Mouse (Mus musculus) neural tube, embryonic 11.5 days (tissue): ENCODE results near the gene Zfhx3. TPM values are rescaled to one million over a fixed set of nuclear protein-coding genes. Genes with fewer than 3 reads are reported as not detected.

Experiments used
- ATAC-seq: fragments of 200-750 bp; cut with Nextera tagmentation; 2 replicates; pipeline ENCODE4 v1.8.0; 2017; ENCODE audit warnings: moderate number of reproducible peaks, mild to moderate bottlenecking, moderate TSS enrichment, moderate library complexity; ENCODE audit not compliant: insufficient read depth, low FRiP score, low TSS enrichment
- DNase-seq: peaks from one replicate; pipeline ENCODE4 v3.0.0-alpha.2; 2015; ENCODE audit warnings: low spot score
- H3K27ac ChIP-seq: fragments of 300-500 bp; sonication (generic); 2 replicates; pipeline ENCODE4 v1.5.1; 2014; ENCODE audit warnings: low read depth, mild to moderate bottlenecking, low read length
- H3K27me3 ChIP-seq: fragments of 300-500 bp; sonication (generic); 2 replicates; pipeline ENCODE4 v1.6.1; 2014; ENCODE audit warnings: mild to moderate bottlenecking, low read length, mixed read lengths; ENCODE audit not compliant: control insufficient read depth, insufficient read depth
- H3K36me3 ChIP-seq: fragments of 300-500 bp; sonication (generic); 2 replicates; pipeline ENCODE4 v1.6.1; 2014; ENCODE audit warnings: mild to moderate bottlenecking, low read length, moderate library complexity, mixed read lengths; ENCODE audit not compliant: control insufficient read depth, insufficient read depth
- H3K4me1 ChIP-seq: fragments of 300-500 bp; sonication (generic); 2 replicates; pipeline ENCODE4 v1.6.1; 2014; ENCODE audit warnings: low read length, mixed read lengths; ENCODE audit not compliant: control insufficient read depth, insufficient read depth
- H3K4me2 ChIP-seq: fragments of 300-500 bp; sonication (generic); 2 replicates; pipeline ENCODE4 v1.6.1; 2014; ENCODE audit warnings: low read depth, mild to moderate bottlenecking, moderate library complexity
- H3K4me3 ChIP-seq: fragments of 300-500 bp; sonication (generic); 2 replicates; pipeline ENCODE4 v1.5.1; 2014; ENCODE audit warnings: low read depth, low read length
- H3K9ac ChIP-seq: fragments of 300-500 bp; sonication (generic); 2 replicates; pipeline ENCODE4 v1.6.1; 2014; ENCODE audit warnings: mild to moderate bottlenecking, low read length
- H3K9me3 ChIP-seq: fragments of 300-500 bp; sonication (generic); 2 replicates; pipeline ENCODE4 v1.6.1; 2016; ENCODE audit warnings: low read length; ENCODE audit not compliant: control insufficient read depth
- WGBS: fragments of 180-500 bp; shearing (Covaris S2); extraction: QIAGEN DNeasy Blood & Tissue Kit; methylation state at CpG from one replicate; pipeline ENCODE4 v1.1.7; 2014; 5-methylcytosine and 5-hydroxymethylcytosine counted together
- polyA plus RNA-seq: library from polyadenylated mRNA; unstranded; fragments of >200 nt; fragmentation: Nextera tagmentation; extraction: Ambion mirVana; gene quantifications from 2 replicates; pipeline ENCODE4 v1.2.1, GENCODE M21; 2014

Zfhx3 gene
- polyA plus RNA-seq, 1 experiment from 2014 or later = 36.2 TPM

DNA sequence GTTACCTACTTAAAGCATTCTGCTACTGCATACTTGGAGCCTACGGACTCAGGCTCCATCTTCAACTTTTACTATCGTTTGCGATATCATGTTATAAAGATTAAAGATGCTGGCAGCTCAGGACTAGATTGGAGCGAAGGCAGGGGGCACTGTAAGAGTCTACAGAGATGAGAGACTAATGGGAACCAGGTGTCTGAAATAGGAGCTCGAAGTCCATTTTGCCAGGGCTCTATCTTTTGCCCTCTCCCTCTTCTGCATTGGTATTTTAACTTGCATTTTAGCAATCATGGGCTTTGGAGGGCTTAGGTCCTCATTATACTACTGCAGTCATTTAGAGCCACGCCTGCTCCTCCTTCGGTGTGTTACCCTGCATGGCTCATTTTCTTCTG, 1035.9 kb downstream of the Zfhx3 start:
- Histone ChIP-seq H3K27me3 (no peaks in the 10 kb centered on the region), H3K4me2 (no peak overlapping the region), H3K9ac (no peak overlapping the region), H3K4me3 (no peak overlapping the region), H3K36me3 (no peaks in the 10 kb centered on the region), H3K27ac (no peak overlapping the region), H3K4me1 (no peaks in the 10 kb centered on the region), H3K9me3 (0 out of 2 replicates have a peak, but pooled peaks cover 2% of the 10 kb centered on the region)
- 70% methylated on average over 7 of the region's 7 CpGs for WGBS
- DNase-seq (no peak), ATAC-seq (no peak)

DNA sequence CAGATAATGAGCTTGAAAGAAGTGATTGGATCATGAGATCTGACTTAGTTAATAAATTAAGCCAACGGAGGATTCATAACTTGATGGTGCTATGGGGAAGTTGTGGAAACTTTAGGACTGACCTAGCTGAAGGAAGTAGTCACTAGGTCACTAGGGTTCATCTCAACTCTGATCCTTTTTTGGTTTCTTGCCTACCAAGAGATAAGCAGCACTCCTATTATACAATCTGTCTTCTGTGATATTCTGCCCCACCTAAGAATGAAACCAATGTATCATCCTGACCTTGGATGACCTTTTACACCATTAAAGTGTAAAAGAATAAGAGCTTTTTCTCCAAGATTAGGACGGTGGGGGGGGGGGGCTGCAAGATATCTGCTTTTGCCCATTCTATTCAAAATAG, 1042.5 kb downstream of the Zfhx3 start:
- H3K27ac ChIP-seq = no peak overlapping the region
- no peaks in the 10 kb centered on the region for H3K4me1 ChIP-seq
- no peak for ATAC-seq
- no peak overlapping the region for H3K4me2 ChIP-seq
- H3K36me3 ChIP-seq = no peaks in the 10 kb centered on the region
- 73% methylated on average over 2 of the region's 2 CpGs for WGBS
- H3K9ac ChIP-seq = no peak overlapping the region
- no peak overlapping the region for H3K4me3 ChIP-seq
- H3K27me3 ChIP-seq = no peaks in the 10 kb centered on the region
- DNase-seq = no peak
- 0 out of 2 replicates have a peak, but pooled peaks cover 2% of the 10 kb centered on the region for H3K9me3 ChIP-seq

DNA sequence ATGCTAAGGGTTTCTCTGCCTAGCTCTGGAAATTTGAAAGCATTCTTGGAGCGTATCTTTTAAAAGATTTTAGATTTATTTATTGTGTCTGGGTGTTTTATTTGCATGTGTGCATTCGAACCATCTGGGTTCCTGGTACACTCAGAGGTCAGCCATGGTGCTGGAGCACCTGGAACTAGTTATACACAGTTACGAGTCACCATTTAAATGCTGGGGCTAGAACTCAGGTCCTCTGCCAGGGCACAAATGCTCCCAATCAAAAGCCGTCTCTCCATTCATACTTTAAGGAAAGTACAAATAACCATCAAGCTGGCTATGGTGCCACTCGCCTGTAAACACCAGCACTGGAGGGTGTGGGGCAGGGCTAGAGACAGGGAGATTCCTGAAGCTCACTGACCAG, 1047.4 kb downstream of the Zfhx3 start:
- Histone ChIP-seq H3K9ac (no peak overlapping the region), H3K4me2 (no peak overlapping the region), H3K27ac (no peak overlapping the region), H3K27me3 (no peaks in the 10 kb centered on the region), H3K4me1 (no peaks in the 10 kb centered on the region), H3K4me3 (no peak overlapping the region), H3K9me3 (no peaks in the 10 kb centered on the region), H3K36me3 (no peaks in the 10 kb centered on the region)
- ATAC-seq (no peak), DNase-seq (no peak)
- 75% methylated on average over 5 of the region's 5 CpGs for WGBS

DNA sequence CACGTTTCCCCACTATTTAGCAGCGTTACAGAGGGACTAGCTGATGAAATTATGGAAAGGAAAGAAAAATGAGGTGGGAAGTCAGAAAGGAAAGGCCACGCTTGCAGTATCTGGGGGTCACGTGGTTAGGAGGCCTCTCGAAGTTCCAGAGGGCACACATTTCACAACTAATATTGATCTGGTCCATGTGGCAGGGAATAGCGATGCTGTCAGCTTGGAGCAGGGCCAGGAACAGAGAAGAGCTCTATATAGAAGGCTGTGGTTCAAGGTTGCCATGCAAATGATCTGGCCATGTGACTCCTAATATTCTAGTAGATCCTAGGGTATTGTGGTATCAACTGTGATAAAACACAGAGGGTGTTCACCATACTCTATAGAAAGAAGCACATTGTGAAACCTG, 1048.1 kb downstream of the Zfhx3 start:
- no peak for DNase-seq
- ATAC-seq = no peak

GRCm38 (mm10) chr8:108991395-108991794, 1049.0 kb downstream of the Zfhx3 start:
- Histone ChIP-seq H3K4me2 (no peak overlapping the region), H3K36me3 (no peaks in the 10 kb centered on the region), H3K9me3 (no peaks in the 10 kb centered on the region), H3K4me1 (no peaks in the 10 kb centered on the region), H3K4me3 (no peak overlapping the region), H3K27ac (no peak overlapping the region), H3K9ac (no peak overlapping the region), H3K27me3 (no peaks in the 10 kb centered on the region)
- no peak for DNase-seq
- WGBS = 91% methylated on average over 5 of the region's 5 CpGs
- no peak for ATAC-seq

More for the DNA sequence above, 1048.1 kb downstream of the Zfhx3 start:
- Histone ChIP-seq H3K4me1 (no peaks in the 10 kb centered on the region), H3K27ac (no peak overlapping the region), H3K36me3 (no peaks in the 10 kb centered on the region), H3K4me3 (no peak overlapping the region), H3K4me2 (no peak overlapping the region), H3K9ac (no peak overlapping the region), H3K9me3 (no peaks in the 10 kb centered on the region), H3K27me3 (no peaks in the 10 kb centered on the region)
- WGBS = 87% methylated on average over 6 of the region's 6 CpGs

- Histone ChIP-seq H3K4me3 (no peak overlapping the region), H3K36me3 (no peaks in the 10 kb centered on the region), H3K4me1 (no peaks in the 10 kb centered on the region), H3K9me3 (no peaks in the 10 kb centered on the region), H3K4me2 (no peak overlapping the region), H3K27ac (no peak overlapping the region), H3K27me3 (no peaks in the 10 kb centered on the region), H3K9ac (no peak overlapping the region)
- ATAC-seq = no peak
- 78% methylated on average over 2 of the region's 2 CpGs for WGBS
- no peak for DNase-seq
Measured at GRCm38 (mm10) chr8:108993718-108994117, 1051.3 kb downstream of the Zfhx3 start.

DNA sequence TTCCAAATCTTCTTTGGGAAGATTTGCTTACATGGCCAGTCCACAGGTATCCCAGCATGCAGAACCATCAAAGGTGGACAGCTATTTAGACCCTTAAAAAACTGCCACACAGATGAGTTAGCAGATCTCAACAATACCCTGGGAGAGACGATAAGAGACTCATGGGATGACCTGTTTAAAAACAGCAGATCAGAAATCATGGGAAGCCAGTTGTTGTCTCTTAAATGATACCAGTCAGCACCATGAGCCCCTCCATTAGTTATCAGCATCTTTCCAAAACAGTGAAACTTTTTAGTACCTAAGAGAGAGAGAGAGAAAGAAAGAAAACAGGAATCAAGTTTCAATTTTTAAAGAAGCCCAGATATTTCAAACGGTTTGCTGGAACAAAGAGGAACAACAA, 1051.7 kb downstream of the Zfhx3 start:
- H3K36me3 ChIP-seq = no peaks in the 10 kb centered on the region

DNA sequence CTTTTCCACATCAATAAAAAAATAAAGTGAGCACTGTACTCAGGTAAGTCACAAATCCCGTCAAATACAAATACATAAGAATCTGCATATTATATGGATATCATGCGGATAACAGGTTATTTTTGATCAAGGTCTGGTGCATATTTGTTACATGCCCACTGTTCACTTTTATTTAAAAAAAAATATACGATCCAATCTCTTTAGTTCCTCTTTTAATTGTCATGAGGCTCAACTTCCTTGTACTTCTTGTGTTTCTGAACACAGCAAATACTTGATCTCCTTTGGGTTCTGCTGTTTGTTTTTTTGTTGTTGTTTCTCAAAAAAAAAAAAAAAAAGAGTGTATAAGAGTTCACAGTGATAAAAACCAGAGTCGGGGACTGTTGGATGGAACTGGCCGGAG, 1052.4 kb downstream of the Zfhx3 start:
- Histone ChIP-seq H3K36me3 (no peaks in the 10 kb centered on the region), H3K4me1 (no peaks in the 10 kb centered on the region), H3K27me3 (no peaks in the 10 kb centered on the region), H3K9ac (no peak overlapping the region), H3K4me2 (no peak overlapping the region), H3K4me3 (no peak overlapping the region), H3K27ac (no peak overlapping the region), H3K9me3 (no peaks in the 10 kb centered on the region)
- WGBS = 93% methylated on average over 5 of the region's 5 CpGs
- ATAC-seq (no peak), DNase-seq (no peak)

More for the DNA sequence above, 1051.7 kb downstream of the Zfhx3 start:
- Histone ChIP-seq H3K4me1 (no peaks in the 10 kb centered on the region), H3K27ac (no peak overlapping the region), H3K9me3 (no peaks in the 10 kb centered on the region), H3K9ac (no peak overlapping the region), H3K4me2 (no peak overlapping the region), H3K4me3 (no peak overlapping the region), H3K27me3 (no peaks in the 10 kb centered on the region)
- ATAC-seq (no peak), DNase-seq (no peak)
- WGBS = 64% methylated on average over 2 of the region's 2 CpGs

- H3K9ac ChIP-seq = no peak overlapping the region
- 68% methylated on average over 3 of the region's 3 CpGs for WGBS
- H3K4me3 ChIP-seq = no peak overlapping the region
- no peak for DNase-seq
- no peaks in the 10 kb centered on the region for H3K27me3 ChIP-seq
- H3K9me3 ChIP-seq = no peaks in the 10 kb centered on the region
- no peaks in the 10 kb centered on the region for H3K4me1 ChIP-seq
- no peak overlapping the region for H3K4me2 ChIP-seq
- H3K27ac ChIP-seq = no peak overlapping the region
- no peaks in the 10 kb centered on the region for H3K36me3 ChIP-seq
- no peak for ATAC-seq
Measured at GRCm38 (mm10) chr8:108997334-108997733, 1054.9 kb downstream of the Zfhx3 start.
